Mouse (Mus musculus) ES-Bruce4 (cell line): ENCODE data around the gene Trim17. TPM values are rescaled to one million over a fixed set of nuclear protein-coding genes. Genes with fewer than 3 reads are reported as not detected.

Experiments used
- H3K27ac ChIP-seq: 2 replicates; pipeline ENCODE4 v1.5.1; 2012; ENCODE audit warnings: low read length, inconsistent platforms; ENCODE audit not compliant: insufficient read depth
- H3K27me3 ChIP-seq: 2 replicates; pipeline ENCODE4 v1.6.1; 2012; ENCODE audit warnings: mild to moderate bottlenecking, low read length, inconsistent platforms; ENCODE audit not compliant: control insufficient read depth, poor library complexity, insufficient read depth, severe bottlenecking
- H3K36me3 ChIP-seq: 2 replicates; pipeline ENCODE4 v1.6.1; 2012; ENCODE audit warnings: inconsistent platforms, mild to moderate bottlenecking, low read length, moderate library complexity; ENCODE audit not compliant: control insufficient read depth, poor library complexity, insufficient read depth, severe bottlenecking
- H3K4me1 ChIP-seq: one replicate; pipeline ENCODE4 v1.8.1; 2011; ENCODE audit warnings: low read length; ENCODE audit not compliant: control insufficient read depth, insufficient read depth
- H3K4me3 ChIP-seq: 2 replicates; pipeline ENCODE4 v1.5.1; 2011; ENCODE audit warnings: low read depth, mild to moderate bottlenecking, low read length
- H3K9ac ChIP-seq: 2 replicates; pipeline ENCODE4 v1.6.1; 2012; ENCODE audit warnings: low read depth, mild to moderate bottlenecking, inconsistent platforms; ENCODE audit not compliant: poor library complexity, severe bottlenecking
- H3K9me3 ChIP-seq: replicated peaks from 2 replicates; pipeline ENCODE4 v1.6.1; 2012; ENCODE audit warnings: mild to moderate bottlenecking, low read length, inconsistent platforms; ENCODE audit not compliant: control insufficient read depth, poor library complexity, insufficient read depth, severe bottlenecking
- CTCF ChIP-seq: IDR thresholded peaks from one replicate; pipeline ENCODE4 v1.8.1; 2011; ENCODE audit warnings: low read depth, low read length
- EP300 ChIP-seq: IDR thresholded peaks from 2 replicates; pipeline ENCODE4 v1.6.1; 2011; ENCODE audit warnings: low read depth, low read length; ENCODE audit not compliant: insufficient read depth
- POLR2A ChIP-seq: IDR thresholded peaks from one replicate; pipeline ENCODE4 v1.8.1; 2011; ENCODE audit warnings: low read length; ENCODE audit not compliant: insufficient read depth
- polyA plus RNA-seq: library from polyadenylated mRNA; stranded (reverse); fragments of >200 nt; gene quantifications from 2 replicates; pipeline ENCODE4 v1.2.4, GENCODE M21; 2011; ENCODE audit warnings: low read depth; ENCODE audit not compliant: missing spikeins, insufficient read depth, insufficient read length

Trim17 gene
- polyA plus RNA-seq, 1 experiment, result not detected

- TF ChIP-seq CTCF (no peak), POLR2A (no peak), EP300 (no peak)
- Histone ChIP-seq H3K4me3 (no peak overlapping the region), H3K27ac (no peak overlapping the region), H3K4me1 (no peaks in the 10 kb centered on the region), H3K36me3 (no peaks in the 10 kb centered on the region), H3K9ac (no peak overlapping the region), H3K9me3 (no peaks in the 10 kb centered on the region), H3K27me3 (no peaks in the 10 kb centered on the region)
Measured at GRCm38 (mm10) chr11:58995061-58995806, 40.7 kb downstream of the Trim17 start.

DNA sequence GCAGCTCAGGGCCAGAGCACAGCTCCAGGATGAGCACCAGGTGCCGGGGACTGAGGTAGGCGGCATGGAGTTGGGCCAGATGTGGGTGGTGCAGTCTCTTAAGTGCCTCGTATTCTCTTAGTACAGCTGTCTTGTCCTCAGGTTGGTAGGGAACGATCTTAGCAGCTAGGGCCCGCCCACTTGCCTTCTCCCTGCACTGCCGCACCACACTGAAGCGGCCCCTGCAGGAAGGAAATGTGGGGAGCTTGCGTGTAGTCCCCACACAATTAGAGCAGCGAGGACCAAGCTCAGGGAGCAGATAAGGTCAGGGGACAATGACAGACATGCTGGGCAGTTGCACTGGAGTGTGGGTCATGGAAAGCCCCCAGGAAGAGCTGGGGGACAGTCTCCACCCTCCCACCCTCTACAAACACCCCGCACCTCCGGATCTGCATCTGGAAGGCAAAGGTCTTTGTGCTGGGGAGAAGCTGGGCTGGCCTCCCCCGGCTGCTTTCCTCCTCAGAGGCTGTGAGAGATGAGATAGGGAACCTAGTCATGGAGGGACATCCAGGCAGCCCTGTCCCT, 41.4 kb downstream of the Trim17 start:
- no peak overlapping the region for H3K9ac ChIP-seq
- no peaks in the 10 kb centered on the region for H3K4me1 ChIP-seq
- H3K36me3 ChIP-seq, result no peaks in the 10 kb centered on the region
- no peaks in the 10 kb centered on the region for H3K9me3 ChIP-seq
- H3K27ac ChIP-seq, result no peak overlapping the region
- H3K4me3 ChIP-seq, result no peak overlapping the region
- no peaks in the 10 kb centered on the region for H3K27me3 ChIP-seq
- TF ChIP-seq EP300 (no peak), POLR2A (no peak), CTCF (no peak)

DNA sequence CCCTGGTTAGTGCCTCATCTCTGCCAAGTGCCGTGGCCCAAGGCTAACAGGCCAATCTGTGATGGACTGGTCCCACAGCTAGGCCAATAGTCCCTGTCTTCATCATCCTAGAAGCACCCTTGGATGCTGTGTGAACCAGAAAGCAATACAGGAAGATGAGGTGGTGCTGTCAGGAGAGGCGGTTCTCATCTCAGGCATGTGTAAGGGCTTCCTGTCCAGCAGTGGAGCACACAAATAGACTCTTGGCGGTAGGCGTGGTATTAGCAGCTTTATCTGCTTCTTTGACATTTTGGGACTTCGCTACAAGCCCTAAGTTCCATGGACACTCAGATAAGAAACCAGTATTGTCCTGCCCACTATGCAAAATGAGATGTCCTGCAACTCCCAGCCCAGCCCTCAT, 43.1 kb downstream of the Trim17 start:
- Histone ChIP-seq H3K9ac (no peak overlapping the region), H3K27me3 (no peaks in the 10 kb centered on the region), H3K4me1 (no peaks in the 10 kb centered on the region), H3K36me3 (no peaks in the 10 kb centered on the region), H3K27ac (no peak overlapping the region), H3K9me3 (no peaks in the 10 kb centered on the region), H3K4me3 (no peak overlapping the region)
- TF ChIP-seq CTCF (no peak), POLR2A (no peak), EP300 (no peak)

GRCm38 (mm10) chr11:58999158-58999557, 44.7 kb downstream of the Trim17 start:
- no peaks in the 10 kb centered on the region for H3K27me3 ChIP-seq
- TF ChIP-seq POLR2A, result no peak
- TF ChIP-seq CTCF, result no peak
- no peak for TF ChIP-seq EP300
- no peak overlapping the region for H3K27ac ChIP-seq
- H3K4me3 ChIP-seq, result no peak overlapping the region
- no peaks in the 10 kb centered on the region for H3K36me3 ChIP-seq
- H3K4me1 ChIP-seq, result no peaks in the 10 kb centered on the region
- no peak overlapping the region for H3K9ac ChIP-seq
- H3K9me3 ChIP-seq, result no peaks in the 10 kb centered on the region

DNA sequence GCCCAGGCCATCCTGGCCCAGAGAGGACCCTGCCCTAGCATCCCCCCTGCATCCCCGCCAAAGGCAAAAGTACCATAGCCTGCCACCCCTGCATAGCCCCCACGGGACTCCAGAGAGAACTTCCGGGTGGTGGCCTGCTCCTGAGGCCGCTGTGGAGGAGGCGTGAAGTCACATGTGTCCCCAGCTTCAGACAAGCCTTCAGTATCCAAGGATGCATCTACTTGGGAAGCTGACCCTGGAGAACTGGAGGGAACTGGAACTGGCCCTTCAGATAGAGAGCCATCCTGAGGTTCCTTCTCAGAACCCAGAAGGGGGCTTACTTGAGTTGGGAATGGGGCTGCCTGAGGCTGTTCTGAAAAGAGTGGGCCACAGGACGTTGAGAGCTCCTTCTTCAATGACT, 45.3 kb downstream of the Trim17 start:
- TF ChIP-seq CTCF (no peak), EP300 (no peak), POLR2A (no peak)

GRCm38 (mm10) chr11:59000635-59001034, 46.1 kb downstream of the Trim17 start:
- no peaks in the 10 kb centered on the region for H3K27me3 ChIP-seq
- no peaks in the 10 kb centered on the region for H3K4me1 ChIP-seq
- H3K36me3 ChIP-seq, result no peaks in the 10 kb centered on the region
- TF ChIP-seq EP300, result no peak
- no peak for TF ChIP-seq POLR2A
- TF ChIP-seq CTCF, result no peak
- H3K27ac ChIP-seq, result no peak overlapping the region
- H3K4me3 ChIP-seq, result no peak overlapping the region
- H3K9me3 ChIP-seq, result no peaks in the 10 kb centered on the region
- H3K9ac ChIP-seq, result no peak overlapping the region

More for the DNA sequence above, 45.3 kb downstream of the Trim17 start:
- Histone ChIP-seq H3K4me3 (no peak overlapping the region), H3K27ac (no peak overlapping the region), H3K9ac (no peak overlapping the region), H3K27me3 (no peaks in the 10 kb centered on the region), H3K9me3 (no peaks in the 10 kb centered on the region), H3K4me1 (no peaks in the 10 kb centered on the region), H3K36me3 (no peaks in the 10 kb centered on the region)
